13 mouse cellular contexts compared by ENCODE assay signal in genomic region chr12:92740818-92741217, GRCm38 (mm10).
"Had no signal": no experiment of that assay in that cellular context is flagged by ENCODE, and none has a peak within 500 bp of the region (broad histone marks: within the 10 kb centered on the region; RNA-seq: fewer than 3 reads in every experiment).

No protein-coding gene starts in this region.

- H3K4me1 ChIP-seq: limb, embryonic 13.5 days; midbrain, embryonic 10.5 days; neural tube, embryonic 12.5 days had no signal

- DNase-seq: kidney, adult 2 months; kidney, postnatal 36 days; left cerebral cortex, postnatal 4 days; lung, adult 18-20 months; midbrain, embryonic 14.5 days; retina, postnatal 1 day; right cerebral cortex, postnatal 4 days; spleen, adult 18-20 months; thymus, postnatal 4 days had no signal

- H3K27me3 ChIP-seq: limb, embryonic 13.5 days; neural tube, embryonic 12.5 days had no signal

- H3K9ac ChIP-seq: limb, embryonic 13.5 days; liver, embryonic 14.5 days; neural tube, embryonic 12.5 days had no signal

- H3K4me2 ChIP-seq: limb, embryonic 13.5 days; neural tube, embryonic 12.5 days had no signal

- H3K9me3 ChIP-seq: limb, embryonic 13.5 days; midbrain, embryonic 10.5 days; neural tube, embryonic 12.5 days had no signal

- H3K27ac ChIP-seq: limb, embryonic 13.5 days; liver, embryonic 14.5 days; midbrain, embryonic 10.5 days; neural tube, embryonic 12.5 days had no signal

- H3K4me3 ChIP-seq: limb, embryonic 13.5 days; midbrain, embryonic 10.5 days; neural tube, embryonic 12.5 days had no signal

- H3K36me3 ChIP-seq: limb, embryonic 13.5 days; midbrain, embryonic 10.5 days; neural tube, embryonic 12.5 days had no signal
